Comparison of ENCODE assay signal across 9 mouse cellular contexts in the genomic region with DNA sequence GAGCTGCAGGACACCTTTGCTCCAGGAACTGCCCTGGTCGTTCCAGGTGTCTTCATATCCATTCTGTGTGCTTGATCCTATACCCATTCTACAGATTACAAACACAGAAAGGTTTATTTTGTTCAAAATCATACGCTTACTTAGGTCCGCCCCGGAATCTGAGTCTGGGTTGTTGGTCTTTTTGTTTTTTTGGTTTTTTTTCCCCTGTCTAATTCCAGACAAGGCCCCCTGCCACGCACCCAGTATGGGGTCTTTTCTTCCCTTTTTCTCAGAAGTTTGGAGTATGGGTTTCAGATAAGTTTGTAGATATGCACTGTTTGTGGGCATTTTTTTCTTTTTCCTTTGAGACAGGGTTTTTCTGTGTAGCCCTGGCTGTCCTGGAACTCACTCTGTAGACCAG. TPM values are rescaled to one million over a fixed set of nuclear protein-coding genes. Genes with fewer than 3 reads are reported as not detected.
A peak's percentile ranks its signal among the peaks of the same experiment; 100 is the strongest.
DNase-seq lines count a peak whose midpoint lies in the region; ATAC-seq and TF ChIP-seq lines count a peak whose summit lies in the region.
"Had no signal": no experiment of that assay in that cellular context is flagged by ENCODE, and none has a peak within 500 bp of the region (broad histone marks: within the 10 kb centered on the region; RNA-seq: fewer than 3 reads in every experiment).

No protein-coding gene starts in this region.

- H3K4me3 ChIP-seq in heart, embryonic 14.5 days (ENCODE audit: control insufficient read depth in 1 of 2, insufficient read depth in 1 of 2, low read depth in 1 of 2, low read length in 2 of 2): peak overlapping the region; percentile 81 to 93
- H3K4me3 ChIP-seq in heart, postnatal 0 days (ENCODE audit: low read depth, low read length): peak overlapping the region; percentile 83
- peak overlapping the region; percentile 67 for H3K4me3 ChIP-seq in midbrain, embryonic 10.5 days

- peak overlapping the region; percentile 83 to 96 for H3K27ac ChIP-seq in heart, embryonic 14.5 days (replicated peaks in 1 of 2; ENCODE audit: control insufficient read depth in 1 of 2, insufficient read depth in 1 of 2, low read depth in 2 of 2, low read length in 2 of 2)
- H3K27ac ChIP-seq in heart, postnatal 0 days (ENCODE audit: low read depth): peak overlapping the region; percentile 91
- peak overlapping the region; percentile 92 for H3K27ac ChIP-seq in midbrain, embryonic 10.5 days (replicated peaks)

- peaks cover 48% of the 10 kb centered on the region for H3K36me3 ChIP-seq in heart, embryonic 14.5 days (ENCODE audit: control insufficient read depth, insufficient read depth, low read length)
- peaks cover 41% of the 10 kb centered on the region for H3K36me3 ChIP-seq in heart, postnatal 0 days (replicated peaks; ENCODE audit: control insufficient read depth, insufficient read depth, low read length)
- H3K36me3 ChIP-seq in midbrain, embryonic 10.5 days: peaks cover 59% of the 10 kb centered on the region

- H3K4me1 ChIP-seq in heart, embryonic 14.5 days (ENCODE audit: control insufficient read depth in 2 of 2, insufficient read depth in 2 of 2, low read length in 2 of 2): peaks cover 2 to 16% of the 10 kb centered on the region in 2 experiments; a peak in 3 of 4 replicates
- H3K4me1 ChIP-seq in heart, postnatal 0 days (ENCODE audit: control insufficient read depth, insufficient read depth): no peaks in the 10 kb centered on the region
- peaks cover 27% of the 10 kb centered on the region for H3K4me1 ChIP-seq in midbrain, embryonic 10.5 days

- intact Hi-C loops in gastrocnemius, postnatal 36 days (cut with DNase I): no loop called here

- WGBS in heart, embryonic 14.5 days: 6% methylated on average over 5 of the region's 5 CpGs
- 4% methylated on average over 5 of the region's 5 CpGs for WGBS in heart, postnatal 0 days
- 9% methylated on average over 5 of the region's 5 CpGs for WGBS in midbrain, embryonic 10.5 days

- no peaks in the 10 kb centered on the region for H3K9me3 ChIP-seq in heart, embryonic 14.5 days (ENCODE audit: control insufficient read depth, low read length)
- no peaks in the 10 kb centered on the region for H3K9me3 ChIP-seq in heart, postnatal 0 days (replicated peaks; ENCODE audit: control insufficient read depth, low read length)
- H3K9me3 ChIP-seq in midbrain, embryonic 10.5 days (replicated peaks): no peaks in the 10 kb centered on the region

- H3K27me3 ChIP-seq in heart, embryonic 14.5 days (ENCODE audit: control insufficient read depth, insufficient read depth, low read length): no peaks in the 10 kb centered on the region
- H3K27me3 ChIP-seq in heart, postnatal 0 days (ENCODE audit: control insufficient read depth, insufficient read depth, low read length): no peaks in the 10 kb centered on the region
- no peaks in the 10 kb centered on the region for H3K27me3 ChIP-seq in midbrain, embryonic 10.5 days (ENCODE audit: low read depth, poor library complexity, severe bottlenecking)
- H3K27me3 ChIP-seq: Patski had no signal

- peak overlapping the region; percentile 92 for H3K4me2 ChIP-seq in heart, embryonic 14.5 days (ENCODE audit: low read length)
- H3K4me2 ChIP-seq in heart, postnatal 0 days (ENCODE audit: low read depth, low read length): peak overlapping the region; percentile 68

- TF ChIP-seq EP300 in heart, postnatal 0 days (IDR thresholded peaks at IDR 0.05; ENCODE audit: low read depth): no peak

- DNase-seq in heart, adult 18-20 months: no peak
- DNase-seq in R1 (ENCODE audit: low read depth, low spot score): peak; percentile 36
- DNase-seq in heart, postnatal 0 days (ENCODE audit: low spot score): no peak
- no peak for DNase-seq in midbrain, embryonic 10.5 days (ENCODE audit: low spot score)
- no peak for DNase-seq in gastrocnemius, postnatal 36 days

- ATAC-seq in heart, embryonic 14.5 days (ENCODE audit: insufficient number of reproducible peaks, insufficient read depth, low FRiP score, low read depth): no peak
- no peak for ATAC-seq in heart, postnatal 0 days (ENCODE audit: insufficient read depth, low read depth)
- ATAC-seq in inflammation-experienced regulatory T-cells, adult 6 months: no peak
- no peak for ATAC-seq in granulocyte monocyte progenitor cell, adult 5-6 weeks (replicated peaks; ENCODE audit: poor library complexity, severe bottlenecking)

- TF ChIP-seq CTCF in heart, postnatal 0 days (IDR thresholded peaks at IDR 0.05; ENCODE audit: low read depth): no peak

- H3K9ac ChIP-seq in heart, embryonic 14.5 days (ENCODE audit: low read length): peak overlapping the region; percentile 90
- H3K9ac ChIP-seq in heart, postnatal 0 days (replicated peaks; ENCODE audit: low read depth, low read length): peak overlapping the region; percentile 64

RNA-seq across cellular contexts. Expression of gene Fam216a, which starts 0.7 kb away (rescaled TPM):
- polyA plus RNA-seq in heart, embryonic 14.5 days (2014; fragmentation: Nextera tagmentation; extraction: Ambion mirVana): 55.0 and 64.5 TPM in 2 replicates
- total RNA-seq in heart, adult 18-20 months (2021): 10 to 100 TPM in 1 of 2 experiments, 1 to 10 TPM in 1; 9.7 to 11.9 TPM
- total RNA-seq in heart, postnatal 0 days (2014; rRNA removed; ENCODE audit: low replicate concordance): 21.8 and 40.7 TPM in 2 replicates
- 30.5 and 31.8 TPM in 2 replicates for polyA plus RNA-seq in heart, postnatal 0 days (2015; fragmentation: Nextera tagmentation; extraction: Ambion mirVana)
- 85.5 and 98.8 TPM in 2 replicates for polyA plus RNA-seq in midbrain, embryonic 10.5 days (2016; fragmentation: Nextera tagmentation; extraction: Ambion mirVana)
- polyA plus RNA-seq in inflammation-experienced regulatory T-cells, adult 6 months (2017; shearing (Covaris generic)): 1 to 10 TPM; 7.3 to 9.4 (median 7.9) TPM
- total RNA-seq in gastrocnemius, postnatal 36 days (2021): 1 to 10 TPM; 4.2 to 6.5 TPM
- total RNA-seq in granulocyte monocyte progenitor cell, adult 5-6 weeks (2014; fragmentation: Nextera tagmentation): 13.4 and 21.1 TPM in 2 replicates
- total RNA-seq in granulocyte monocyte progenitor cell, adult 5-6 weeks (2017): 51.9 and 57.9 TPM in 2 replicates

RNA-seq across cellular contexts. Expression of gene Gpn3, which starts 1.2 kb away (rescaled TPM):
- 52.3 and 59.5 TPM in 2 replicates for polyA plus RNA-seq in heart, embryonic 14.5 days (2014; fragmentation: Nextera tagmentation; extraction: Ambion mirVana)
- 10 to 100 TPM; 31.8 to 33.0 TPM for total RNA-seq in heart, adult 18-20 months (2021)
- 28.5 and 50.9 TPM in 2 replicates for total RNA-seq in heart, postnatal 0 days (2014; rRNA removed; ENCODE audit: low replicate concordance)
- polyA plus RNA-seq in heart, postnatal 0 days (2015; fragmentation: Nextera tagmentation; extraction: Ambion mirVana): 42.9 and 48.7 TPM in 2 replicates
- 76.9 and 82.9 TPM in 2 replicates for polyA plus RNA-seq in midbrain, embryonic 10.5 days (2016; fragmentation: Nextera tagmentation; extraction: Ambion mirVana)
- polyA plus RNA-seq in inflammation-experienced regulatory T-cells, adult 6 months (2017; shearing (Covaris generic)): 10 to 100 TPM; 42.4 to 69.7 (median 60.2) TPM
- 10 to 100 TPM; 22.4 to 23.8 TPM for total RNA-seq in gastrocnemius, postnatal 36 days (2021)
- 35.0 and 59.8 TPM in 2 replicates for total RNA-seq in granulocyte monocyte progenitor cell, adult 5-6 weeks (2014; fragmentation: Nextera tagmentation)
- 42.2 and 51.9 TPM in 2 replicates for total RNA-seq in granulocyte monocyte progenitor cell, adult 5-6 weeks (2017)

RNA-seq across cellular contexts. Expression of gene Vps29, which starts 18.7 kb away (rescaled TPM):
- polyA plus RNA-seq in heart, embryonic 14.5 days (2014; fragmentation: Nextera tagmentation; extraction: Ambion mirVana): 220 and 249 TPM in 2 replicates
- 100 to 1,000 TPM in 1 of 2 experiments, 10 to 100 TPM in 1; 99.3 to 111 TPM for total RNA-seq in heart, adult 18-20 months (2021)
- total RNA-seq in heart, postnatal 0 days (2014; rRNA removed; ENCODE audit: low replicate concordance): 84.0 and 92.5 TPM in 2 replicates
- 184 and 206 TPM in 2 replicates for polyA plus RNA-seq in heart, postnatal 0 days (2015; fragmentation: Nextera tagmentation; extraction: Ambion mirVana)
- 218 and 220 TPM in 2 replicates for polyA plus RNA-seq in midbrain, embryonic 10.5 days (2016; fragmentation: Nextera tagmentation; extraction: Ambion mirVana)
- polyA plus RNA-seq in inflammation-experienced regulatory T-cells, adult 6 months (2017; shearing (Covaris generic)): 100 to 1,000 TPM; 206 to 295 (median 210) TPM
- total RNA-seq in gastrocnemius, postnatal 36 days (2021): 10 to 100 TPM; 36.2 to 41.3 TPM
- total RNA-seq in granulocyte monocyte progenitor cell, adult 5-6 weeks (2014; fragmentation: Nextera tagmentation): 118 and 128 TPM in 2 replicates
- total RNA-seq in granulocyte monocyte progenitor cell, adult 5-6 weeks (2017): 89.8 and 105 TPM in 2 replicates

RNA-seq across cellular contexts. Expression of gene Arpc3, which starts 18.8 kb away (rescaled TPM):
- polyA plus RNA-seq in heart, embryonic 14.5 days (2014; fragmentation: Nextera tagmentation; extraction: Ambion mirVana): 37.9 and 46.4 TPM in 2 replicates
- 10 to 100 TPM; 92.8 to 97.7 TPM for total RNA-seq in heart, adult 18-20 months (2021)
- total RNA-seq in heart, postnatal 0 days (2014; rRNA removed; ENCODE audit: low replicate concordance): 157 and 179 TPM in 2 replicates
- polyA plus RNA-seq in heart, postnatal 0 days (2015; fragmentation: Nextera tagmentation; extraction: Ambion mirVana): 97.2 and 106 TPM in 2 replicates
- 88.6 and 103 TPM in 2 replicates for polyA plus RNA-seq in midbrain, embryonic 10.5 days (2016; fragmentation: Nextera tagmentation; extraction: Ambion mirVana)
- polyA plus RNA-seq in inflammation-experienced regulatory T-cells, adult 6 months (2017; shearing (Covaris generic)): 100 to 1,000 TPM; 331 to 710 (median 523) TPM
- 10 to 100 TPM; 47.2 to 51.2 TPM for total RNA-seq in gastrocnemius, postnatal 36 days (2021)
- 271 and 276 TPM in 2 replicates for total RNA-seq in granulocyte monocyte progenitor cell, adult 5-6 weeks (2014; fragmentation: Nextera tagmentation)
- total RNA-seq in granulocyte monocyte progenitor cell, adult 5-6 weeks (2017): 988 and 1,056 TPM in 2 replicates

RNA-seq across cellular contexts. Expression of gene Rad9b, which starts 18.8 kb away (rescaled TPM):
- polyA plus RNA-seq in heart, embryonic 14.5 days (2014; fragmentation: Nextera tagmentation; extraction: Ambion mirVana): 6.4 and 6.7 TPM in 2 replicates
- total RNA-seq in heart, adult 18-20 months (2021): 1 to 10 TPM in 1 of 2 experiments, under 1 TPM in 1; 0.52 to 2.1 TPM
- 2.0 and 13.9 TPM in 2 replicates for total RNA-seq in heart, postnatal 0 days (2014; rRNA removed; ENCODE audit: low replicate concordance)
- polyA plus RNA-seq in heart, postnatal 0 days (2015; fragmentation: Nextera tagmentation; extraction: Ambion mirVana): 7.5 and 8.2 TPM in 2 replicates
- polyA plus RNA-seq in midbrain, embryonic 10.5 days (2016; fragmentation: Nextera tagmentation; extraction: Ambion mirVana): 9.5 and 11.5 TPM in 2 replicates
- polyA plus RNA-seq in inflammation-experienced regulatory T-cells, adult 6 months (2017; shearing (Covaris generic)): 10 to 100 TPM in 2 of 3 experiments, 1 to 10 TPM in 1; 6.1 to 16.8 (median 13.9) TPM
- under 1 TPM; 0.42 to 0.54 TPM for total RNA-seq in gastrocnemius, postnatal 36 days (2021)
- total RNA-seq in granulocyte monocyte progenitor cell, adult 5-6 weeks (2014; fragmentation: Nextera tagmentation): 1.2 and 3.3 TPM in 2 replicates
- 4.6 and 5.6 TPM in 2 replicates for total RNA-seq in granulocyte monocyte progenitor cell, adult 5-6 weeks (2017)
